Mouse (Mus musculus): Measurements from ENCODE around the gene Olfr487.
"Not testable (repeated sequence)": the region's sequence is repeated elsewhere in the genome, so short reads cannot be mapped to it uniquely, and the experiment has no call there.

Gene Olfr487

DNA sequence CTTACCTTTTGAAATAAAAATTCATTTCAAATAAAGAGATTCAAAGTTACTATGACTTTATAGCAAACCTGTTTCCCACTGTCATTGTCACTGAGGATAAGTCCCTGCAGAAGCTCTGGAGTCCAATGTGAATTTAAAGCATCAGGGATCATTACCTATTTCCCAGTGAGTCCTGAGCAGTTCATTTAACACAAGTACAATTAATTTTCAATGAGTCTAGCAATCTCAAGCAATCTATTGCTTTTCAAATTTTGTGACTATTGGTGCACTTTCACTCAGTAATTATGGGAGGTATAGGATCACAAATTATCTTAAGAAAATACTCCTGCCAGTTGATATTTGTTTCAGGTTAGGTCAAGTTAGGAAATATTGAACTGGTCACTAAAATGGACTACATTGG lies at the start of gene Olfr487:
TSS of gene Olfr487 (minus strand) at position 101 of the 400 bp plus-strand sequence.
- DNase-seq = not testable (repeated sequence)

DNA sequence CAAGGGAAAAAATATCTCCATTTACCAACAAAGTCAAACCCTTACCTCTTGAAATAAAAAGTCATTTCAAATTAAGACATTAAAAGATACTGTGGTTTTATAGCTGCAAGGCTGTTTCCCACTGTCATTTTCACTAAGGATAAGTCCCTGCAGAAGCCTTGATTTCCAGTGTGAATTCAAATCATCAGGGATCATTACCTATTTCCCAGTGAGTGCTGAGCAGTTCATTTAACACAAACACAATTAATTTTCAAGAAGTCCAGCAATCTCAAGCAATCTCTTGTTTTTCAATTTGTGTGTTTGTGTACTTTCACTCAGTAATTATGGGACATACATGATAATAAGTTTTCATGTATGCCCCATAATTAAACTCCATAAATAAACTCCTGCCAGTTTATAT lies 43.8 kb upstream of the Olfr487 start, which contains the start of gene Olfr488:
TSS of gene Olfr488 (minus strand) at position 101 of the 400 bp plus-strand sequence.
- no peak for DNase-seq

DNA sequence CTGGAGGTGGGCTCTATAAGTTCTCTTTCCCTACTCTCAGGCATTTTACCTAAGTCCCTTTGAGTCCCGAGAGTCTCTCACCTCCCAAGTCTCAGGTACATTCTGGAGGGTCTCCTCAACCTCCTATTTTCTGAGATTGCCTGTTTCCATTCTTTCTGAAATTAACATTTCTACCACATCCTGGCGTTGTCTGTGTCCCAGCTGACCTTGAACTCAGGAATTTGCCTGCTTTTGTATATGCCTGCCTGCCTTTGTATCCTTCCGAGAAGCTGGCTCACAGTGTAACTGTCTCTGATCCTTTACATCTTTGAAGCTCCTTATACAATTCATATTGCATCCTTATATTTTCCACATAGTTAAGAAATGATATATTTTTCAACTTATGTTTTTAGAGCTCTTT lies 19.1 kb upstream of the Olfr487 start:
- no peak for DNase-seq

DNA sequence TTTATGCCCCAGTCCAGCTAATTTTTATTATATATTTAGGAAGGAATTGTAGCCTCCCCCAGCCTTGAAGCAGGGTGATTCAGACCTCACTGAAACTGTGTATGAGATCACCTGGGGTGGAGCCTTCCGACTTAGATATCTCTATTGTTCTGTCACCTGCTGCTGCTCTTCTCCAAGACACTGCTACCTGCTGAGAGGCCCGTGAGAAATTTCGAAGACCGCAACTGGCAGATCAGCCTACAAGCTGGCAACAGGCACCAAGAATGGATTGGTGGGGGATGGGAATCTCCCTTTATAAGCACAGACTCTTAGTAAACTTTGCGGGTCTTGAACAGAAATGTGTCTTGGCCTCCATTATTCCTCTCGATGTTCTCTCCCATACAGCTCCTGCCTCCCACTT lies 17.5 kb downstream of the Olfr487 start:
- no peak for DNase-seq

DNA sequence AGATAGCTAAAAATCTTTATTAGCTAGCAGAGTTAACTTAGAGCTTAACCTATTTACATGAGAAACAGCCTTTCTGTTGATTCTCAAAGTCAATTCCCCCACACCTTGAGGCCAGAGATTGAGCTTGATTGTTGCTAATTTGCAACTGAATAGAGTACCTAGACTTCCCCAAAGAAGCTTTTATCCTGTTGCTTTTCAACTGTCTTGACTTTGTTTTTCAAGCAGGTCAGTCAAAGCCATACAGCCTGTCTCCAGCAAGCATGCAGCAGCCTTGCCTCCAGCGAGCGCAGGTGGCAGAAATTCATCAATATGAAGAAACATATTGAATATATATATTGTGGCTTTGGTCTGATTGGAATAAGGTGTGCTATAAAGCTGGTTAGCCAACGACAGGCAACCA lies 18.1 kb downstream of the Olfr487 start:
- DNase-seq = not testable (repeated sequence)

DNA sequence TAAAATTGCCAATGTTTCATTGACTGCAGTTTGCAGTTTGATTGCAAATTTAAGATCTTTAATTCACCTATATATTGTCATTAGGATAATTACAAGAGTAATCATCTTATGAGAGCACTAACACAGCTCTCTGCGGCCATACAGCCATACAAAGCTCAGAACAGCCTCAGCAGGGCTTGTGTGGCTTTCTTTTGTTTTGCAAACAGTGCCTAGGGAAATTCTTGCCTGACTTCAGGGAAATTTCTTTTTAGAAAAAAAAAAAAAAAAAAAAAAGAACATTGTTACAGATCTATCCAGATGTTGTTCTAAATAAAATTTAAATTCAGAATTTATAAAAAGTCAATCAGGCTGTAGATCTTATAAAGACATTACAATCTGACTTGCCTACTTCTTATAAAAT lies 21.7 kb downstream of the Olfr487 start:
- DNase-seq = not testable (repeated sequence)

DNA sequence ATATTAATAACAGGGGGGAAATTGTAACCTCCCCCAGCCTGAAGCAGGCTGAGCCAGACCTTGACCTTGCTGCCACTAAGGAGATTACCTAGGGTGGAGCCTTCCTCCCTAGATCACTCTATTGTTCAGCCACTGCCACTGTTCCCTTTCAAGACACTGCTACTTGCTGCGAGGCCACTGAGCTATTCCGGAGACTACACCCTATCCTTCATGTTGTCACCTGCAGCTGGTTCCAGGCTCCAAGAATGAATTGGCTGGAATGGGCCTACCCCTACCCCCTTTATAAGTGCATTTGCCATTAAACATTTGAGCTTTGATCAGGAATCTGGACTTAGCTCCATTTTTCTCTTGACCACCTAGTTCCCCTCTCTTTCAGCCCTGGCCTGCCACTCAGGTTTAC lies 23.2 kb downstream of the Olfr487 start:
- DNase-seq = not testable (repeated sequence)

DNA sequence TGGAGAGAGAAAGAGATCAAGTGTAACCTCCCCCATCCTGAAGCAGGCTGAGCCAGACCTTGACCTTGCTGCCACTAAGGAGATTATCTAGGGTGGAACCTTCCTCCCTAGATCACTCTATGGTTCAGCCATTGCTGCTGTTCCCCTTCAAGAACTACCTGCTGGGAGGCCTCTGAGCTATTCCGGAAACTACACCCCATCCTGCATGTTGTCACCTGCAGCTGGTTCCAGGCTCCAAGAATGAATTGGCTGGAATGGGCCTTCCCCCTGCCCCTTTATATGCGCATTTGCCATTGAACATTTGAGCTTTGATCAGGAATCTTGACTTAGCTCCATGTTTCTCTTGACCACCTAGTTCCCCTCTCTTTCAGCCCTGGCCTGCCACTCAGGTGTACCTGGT lies 29.2 kb downstream of the Olfr487 start:
- not testable (repeated sequence) for DNase-seq

DNA sequence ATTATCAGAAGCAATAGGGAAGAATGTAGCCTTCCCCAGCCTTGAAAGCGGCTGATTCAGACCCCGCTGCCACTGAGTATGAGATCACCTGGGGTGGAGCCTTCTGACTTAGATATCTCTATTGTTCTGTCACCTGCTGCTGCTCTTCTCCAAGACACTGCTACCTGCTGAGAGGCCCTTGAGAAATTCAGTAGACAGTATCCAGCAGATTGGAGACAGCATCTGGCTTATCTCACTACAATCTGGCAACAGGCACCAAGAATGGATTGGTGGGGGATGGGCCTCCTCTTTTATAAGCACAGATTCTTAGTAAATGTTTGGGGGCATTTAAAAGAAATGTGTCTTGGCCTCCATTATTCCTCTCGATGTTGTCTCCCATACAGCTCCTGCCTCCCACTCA lies 30.0 kb downstream of the Olfr487 start:
- not testable (repeated sequence) for DNase-seq

DNA sequence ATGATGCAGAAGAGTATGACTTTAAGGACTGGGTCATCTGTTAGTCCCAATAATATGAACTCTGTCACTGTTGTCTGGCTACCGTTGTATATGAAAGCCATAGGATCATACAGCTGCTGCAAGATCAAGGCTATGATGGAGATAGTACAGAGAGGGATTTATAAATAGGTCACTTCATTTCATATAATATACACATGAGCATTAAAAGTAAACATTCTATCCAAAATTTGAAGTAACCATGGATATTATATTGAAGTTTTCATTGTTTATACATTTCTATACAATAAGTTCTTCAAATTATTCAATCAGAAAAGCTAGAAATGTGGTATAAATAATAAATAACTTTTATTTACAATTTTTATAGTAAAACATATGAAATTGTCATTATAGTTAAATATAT lies 41.8 kb downstream of the Olfr487 start, which contains the start of gene Olfr486:
TSS of gene Olfr486 (minus strand) at position 101 of the 400 bp plus-strand sequence.
- not testable (repeated sequence) for DNase-seq

DNA sequence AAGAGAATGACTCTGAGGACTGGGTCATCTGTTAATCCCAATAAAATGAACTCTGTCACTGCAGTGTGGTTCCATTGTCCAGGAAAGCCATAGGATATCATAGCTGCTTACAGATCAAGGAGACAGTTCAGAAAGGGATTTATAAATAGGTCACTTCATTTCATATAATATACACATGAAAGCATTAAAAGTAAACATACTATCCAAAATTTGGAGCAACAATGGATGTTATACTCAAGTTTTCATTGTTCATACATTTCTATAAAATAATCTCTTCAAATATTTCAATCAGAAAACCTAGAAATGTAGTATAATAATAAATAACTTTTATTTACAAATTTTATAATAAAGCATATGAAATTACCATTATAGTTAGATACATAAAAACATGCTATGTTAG lies 54.7 kb downstream of the Olfr487 start, which contains the start of gene Olfr485:
TSS of gene Olfr485 (minus strand) at position 101 of the 400 bp plus-strand sequence.
- DNase-seq = no peak

All from heart, adult 11 months (tissue).